Mouse (Mus musculus): Measurements from ENCODE around the gene Ehd1.

GRCm38 (mm10) chr19:6338171-6338570 is 61.6 kb downstream of the Ehd1 start:
- TF ChIP-seq CTCF (IDR thresholded peaks at IDR 0.05; ENCODE audit: extremely low read depth, insufficient read depth, insufficient read length, insufficient replicate concordance) (no peak), POLR2A (IDR thresholded peaks at IDR 0.05; ENCODE audit: low read depth, low read length) (no peak)

Data from spleen, adult 2 months (tissue).